Mouse (Mus musculus): ENCODE measurements around the gene Insyn1. TPM values are rescaled to one million over a fixed set of nuclear protein-coding genes. Genes with fewer than 3 reads are reported as not detected.
A peak's percentile ranks its signal among the peaks of the same experiment; 100 is the strongest.

The Insyn1 gene
- total and polyA plus RNA-seq, 2 experiments from 2014 or later: 7.2 to 131 TPM

- Histone ChIP-seq H3K4me3 (ENCODE audit: low read depth, low read length) (no peak overlapping the region), H3K4me1 (ENCODE audit: insufficient read depth, low read length) (no peaks in the 10 kb centered on the region), H3K27me3 (ENCODE audit: insufficient read depth, low read length) (no peaks in the 10 kb centered on the region), H3K27ac (ENCODE audit: low read depth, low read length) (no peak overlapping the region), H3K9me3 (ENCODE audit: low read length) (no peaks in the 10 kb centered on the region), H3K36me3 (ENCODE audit: insufficient read depth, low read length) (peaks cover 42% of the 10 kb centered on the region), H3K4me2 (ENCODE audit: low read depth, low read length, poor library complexity, severe bottlenecking) (no peak overlapping the region), H3K9ac (replicated peaks; ENCODE audit: low read length, poor library complexity, severe bottlenecking) (no peak overlapping the region)
- TF ChIP-seq CTCF (IDR thresholded peaks at IDR 0.05): no peak
- WGBS: 78% methylated on average over 6 of the region's 6 CpGs
- DNase-seq (ENCODE audit: low spot score) (no peak), ATAC-seq (ENCODE audit: low FRiP score) (no peak)
Observed at GRCm38 (mm10) chr9:58533322-58533721, 44.9 kb downstream of the Insyn1 start.

- Histone ChIP-seq H3K4me3 (ENCODE audit: low read depth, low read length) (no peak overlapping the region), H3K4me1 (ENCODE audit: insufficient read depth, low read length) (no peaks in the 10 kb centered on the region), H3K4me2 (ENCODE audit: low read depth, low read length, poor library complexity, severe bottlenecking) (no peak overlapping the region), H3K27me3 (ENCODE audit: insufficient read depth, low read length) (no peaks in the 10 kb centered on the region), H3K27ac (ENCODE audit: low read depth, low read length) (no peak overlapping the region), H3K9ac (replicated peaks; ENCODE audit: low read length, poor library complexity, severe bottlenecking) (no peak overlapping the region), H3K9me3 (ENCODE audit: low read length) (no peaks in the 10 kb centered on the region), H3K36me3 (ENCODE audit: insufficient read depth, low read length) (peaks cover 46% of the 10 kb centered on the region)
- DNase-seq (ENCODE audit: low spot score) (peak; percentile 82), ATAC-seq (ENCODE audit: low FRiP score) (no peak)
- 17% methylated on average over 1 of the region's 1 CpGs for WGBS
- TF ChIP-seq CTCF (IDR thresholded peaks at IDR 0.05): peak; percentile 89
Observed at GRCm38 (mm10) chr9:58534766-58535165, 46.4 kb downstream of the Insyn1 start.

DNA sequence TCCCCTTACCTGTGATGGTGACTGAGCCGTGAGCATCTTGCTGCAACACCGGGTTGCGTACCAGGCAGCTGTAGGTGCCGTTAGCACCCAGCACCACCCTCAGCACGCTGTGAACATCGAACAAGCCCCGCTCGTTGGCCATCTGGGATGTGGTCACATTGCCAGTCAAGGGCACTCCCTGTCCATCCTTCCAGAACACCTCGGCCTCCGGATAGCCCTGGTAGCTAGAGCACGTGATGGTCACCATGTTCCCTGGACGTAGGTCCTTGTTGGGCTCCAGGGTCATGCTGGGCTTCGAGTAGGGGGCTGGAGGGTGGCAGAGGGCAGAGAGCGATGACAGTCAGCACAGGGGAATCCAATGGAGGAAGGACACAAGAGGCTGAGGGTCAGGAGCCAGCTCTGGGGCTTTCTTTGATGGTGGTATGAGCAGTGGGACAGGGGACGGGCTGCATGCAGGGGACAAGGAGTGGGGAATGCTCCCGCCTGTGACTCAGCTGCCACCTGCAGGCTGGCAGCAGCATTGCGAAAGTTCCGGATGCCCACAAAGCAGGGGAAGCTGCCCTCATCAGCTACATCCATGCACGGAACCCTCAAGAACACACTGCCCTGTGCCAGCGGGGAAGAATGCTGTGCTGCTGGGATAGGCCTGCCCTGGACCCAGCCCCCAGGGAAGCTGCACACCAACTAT is 47.2 kb downstream of the Insyn1 start:
- ATAC-seq (ENCODE audit: low FRiP score) (0 out of 2 replicates have a peak, but pooled peaks have one; percentile 16), DNase-seq (ENCODE audit: low spot score) (peak; percentile 63)
- Histone ChIP-seq H3K9me3 (ENCODE audit: low read length) (no peaks in the 10 kb centered on the region), H3K4me3 (ENCODE audit: low read depth, low read length) (no peak overlapping the region), H3K4me1 (ENCODE audit: insufficient read depth, low read length) (no peaks in the 10 kb centered on the region), H3K27me3 (ENCODE audit: insufficient read depth, low read length) (no peaks in the 10 kb centered on the region), H3K4me2 (ENCODE audit: low read depth, low read length, poor library complexity, severe bottlenecking) (no peak overlapping the region), H3K27ac (ENCODE audit: low read depth, low read length) (no peak overlapping the region), H3K36me3 (ENCODE audit: insufficient read depth, low read length) (peaks cover 40% of the 10 kb centered on the region), H3K9ac (replicated peaks; ENCODE audit: low read length, poor library complexity, severe bottlenecking) (no peak overlapping the region)
- 81% methylated on average over 20 of the region's 20 CpGs for WGBS
- peak; percentile 80 for TF ChIP-seq CTCF (IDR thresholded peaks at IDR 0.05)

- DNase-seq (ENCODE audit: low spot score) (no peak), ATAC-seq (ENCODE audit: low FRiP score) (no peak)
- H3K9me3 ChIP-seq (ENCODE audit: low read length): no peaks in the 10 kb centered on the region
- H3K4me2 ChIP-seq (ENCODE audit: low read depth, low read length, poor library complexity, severe bottlenecking): no peak overlapping the region
- no peak overlapping the region for H3K4me3 ChIP-seq (ENCODE audit: low read depth, low read length)
- no peak overlapping the region for H3K27ac ChIP-seq (ENCODE audit: low read depth, low read length)
- no peak overlapping the region for H3K9ac ChIP-seq (replicated peaks; ENCODE audit: low read length, poor library complexity, severe bottlenecking)
- H3K27me3 ChIP-seq (ENCODE audit: insufficient read depth, low read length): no peaks in the 10 kb centered on the region
- 92% methylated on average over 3 of the region's 3 CpGs for WGBS
- peaks cover 31% of the 10 kb centered on the region for H3K36me3 ChIP-seq (ENCODE audit: insufficient read depth, low read length)
- TF ChIP-seq CTCF (IDR thresholded peaks at IDR 0.05): no peak
- H3K4me1 ChIP-seq (ENCODE audit: insufficient read depth, low read length): no peaks in the 10 kb centered on the region
Observed at GRCm38 (mm10) chr9:58537774-58538173, 49.4 kb downstream of the Insyn1 start.

- H3K27ac ChIP-seq (ENCODE audit: low read depth, low read length): no peak overlapping the region
- TF ChIP-seq CTCF (IDR thresholded peaks at IDR 0.05): peak; percentile 100
Observed at GRCm38 (mm10) chr9:58539886-58540285, 51.5 kb downstream of the Insyn1 start.

DNA sequence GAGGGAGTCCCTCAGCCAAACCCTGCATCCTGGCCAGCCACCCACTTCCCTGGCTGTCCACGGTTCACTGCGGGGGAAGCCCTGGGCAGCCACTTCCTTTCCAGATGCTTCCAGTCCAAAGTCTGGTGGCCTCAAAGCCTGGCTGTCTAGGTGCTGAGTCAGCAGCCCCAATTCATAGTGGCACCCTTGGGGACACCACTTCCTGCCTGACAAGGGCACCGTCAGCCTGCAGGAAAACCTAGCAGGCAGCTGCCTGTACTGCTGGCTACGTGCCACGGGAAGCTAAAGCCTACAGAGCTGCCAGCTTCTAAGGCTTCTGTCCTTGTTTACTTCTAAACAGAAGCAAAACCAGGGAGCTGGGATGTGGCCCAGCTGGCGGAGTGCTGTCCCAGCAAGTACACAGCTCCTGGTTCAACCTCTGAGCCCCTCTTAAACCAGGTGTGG is 53.5 kb downstream of the Insyn1 start:
- Histone ChIP-seq H3K27me3 (ENCODE audit: insufficient read depth, low read length) (no peaks in the 10 kb centered on the region), H3K27ac (ENCODE audit: low read depth, low read length) (0 out of 2 replicates have a peak overlapping the region, but pooled peaks have one; percentile 12), H3K4me3 (ENCODE audit: low read depth, low read length) (no peak overlapping the region), H3K9ac (replicated peaks; ENCODE audit: low read length, poor library complexity, severe bottlenecking) (no peak overlapping the region), H3K9me3 (ENCODE audit: low read length) (no peaks in the 10 kb centered on the region), H3K4me2 (ENCODE audit: low read depth, low read length, poor library complexity, severe bottlenecking) (no peak overlapping the region), H3K4me1 (ENCODE audit: insufficient read depth, low read length) (no peaks in the 10 kb centered on the region), H3K36me3 (ENCODE audit: insufficient read depth, low read length) (peaks cover 22% of the 10 kb centered on the region)
- WGBS: 54% methylated on average over 6 of the region's 6 CpGs
- DNase-seq (ENCODE audit: low spot score) (peak; percentile 88), ATAC-seq (ENCODE audit: low FRiP score) (no peak)
- TF ChIP-seq CTCF (IDR thresholded peaks at IDR 0.05): no peak

More at GRCm38 (mm10) chr9:58539886-58540285, 51.5 kb downstream of the Insyn1 start:
- WGBS: 48% methylated on average over 5 of the region's 5 CpGs
- Histone ChIP-seq H3K4me3 (ENCODE audit: low read depth, low read length) (no peak overlapping the region), H3K9ac (replicated peaks; ENCODE audit: low read length, poor library complexity, severe bottlenecking) (no peak overlapping the region), H3K4me1 (ENCODE audit: insufficient read depth, low read length) (no peaks in the 10 kb centered on the region), H3K4me2 (ENCODE audit: low read depth, low read length, poor library complexity, severe bottlenecking) (no peak overlapping the region), H3K36me3 (ENCODE audit: insufficient read depth, low read length) (peaks cover 29% of the 10 kb centered on the region), H3K27me3 (ENCODE audit: insufficient read depth, low read length) (no peaks in the 10 kb centered on the region), H3K9me3 (ENCODE audit: low read length) (no peaks in the 10 kb centered on the region)
- DNase-seq (ENCODE audit: low spot score) (peak; percentile 89), ATAC-seq (ENCODE audit: low FRiP score) (peak; percentile 45)
